Mouse (Mus musculus): ENCODE data around the gene Tigd2.

DNA sequence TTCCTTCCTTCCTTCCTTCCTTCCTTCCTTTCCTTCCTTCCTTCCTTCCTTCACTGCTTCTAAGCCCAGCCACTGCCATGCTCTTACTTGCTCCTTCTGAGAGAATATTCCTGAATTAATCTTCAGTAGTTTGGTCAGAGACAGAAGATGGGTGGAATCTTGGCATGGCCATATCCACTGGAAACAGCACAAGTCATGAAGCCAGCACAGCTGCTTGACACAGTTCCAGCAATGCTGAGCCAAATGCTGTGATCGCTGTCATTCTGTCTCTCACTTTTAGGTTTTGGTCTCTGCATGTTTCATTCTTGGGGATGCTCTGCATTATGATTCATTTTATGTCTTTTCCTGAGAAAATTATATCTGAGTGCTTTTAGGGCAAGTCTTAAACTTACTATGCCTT lies 47.2 kb downstream of the Tigd2 start:
- TF ChIP-seq POLR2A (IDR thresholded peaks at IDR 0.05; ENCODE audit: insufficient read depth, low read depth, low read length) (no peak), CTCF (IDR thresholded peaks at IDR 0.05) (no peak)
